Mouse (Mus musculus) thymus, postnatal 14 days (tissue): ENCODE measurements at regions not wholly inside any gene's neighbourhood (a gene's known extent, or its start where the extent isn't known, plus 50 kb on each side); places are given as distances from the start of the nearest gene placed in this dataset.
A peak's percentile ranks its signal among the peaks of the same experiment; 100 is the strongest.

Experiments used
- DNase-seq: peaks from one replicate; pipeline ENCODE4 v3.0.0; 2021

DNA sequence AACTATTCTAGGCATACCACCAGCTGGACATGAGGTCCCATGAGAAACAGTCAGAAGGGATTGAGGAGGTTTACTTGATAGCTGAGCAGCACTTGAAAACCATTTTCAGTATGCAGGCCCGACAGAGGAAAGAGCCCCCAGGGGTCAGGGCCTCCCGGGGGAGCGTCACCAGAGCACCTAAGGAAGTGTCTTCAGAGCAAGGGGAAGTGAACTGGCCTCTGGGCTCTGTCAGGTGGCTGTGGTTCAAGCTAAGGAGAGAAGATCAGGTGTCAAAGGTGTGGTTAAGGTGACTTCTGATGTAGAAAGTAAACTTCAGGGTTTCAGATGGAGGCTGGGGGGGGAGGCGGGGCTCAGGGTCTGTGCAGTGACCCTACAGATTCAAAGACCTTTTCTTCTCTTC, 57.3 kb downstream of the Bhlhe40 start:
- peak; percentile 22 for DNase-seq

DNA sequence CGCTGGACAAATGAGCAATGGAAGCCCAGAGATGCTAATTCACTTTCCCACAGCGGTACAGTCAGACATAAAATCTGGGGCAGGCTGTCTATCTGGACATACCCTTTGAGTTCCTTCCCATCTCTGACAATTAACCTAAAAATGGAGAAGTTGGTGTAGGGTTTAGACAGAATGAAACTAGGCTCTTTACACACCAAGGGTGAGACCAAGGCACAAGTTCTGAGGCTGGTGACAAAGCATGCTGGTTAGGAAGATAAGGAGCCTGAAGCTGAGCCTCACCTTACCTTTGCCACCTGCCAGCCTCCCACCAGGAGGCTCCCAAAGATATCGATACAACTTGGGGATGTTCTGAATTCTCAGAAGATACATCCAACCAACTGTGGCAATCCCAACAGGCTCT, 58.5 kb downstream of the Bhlhe40 start:
- DNase-seq: no peak

DNA sequence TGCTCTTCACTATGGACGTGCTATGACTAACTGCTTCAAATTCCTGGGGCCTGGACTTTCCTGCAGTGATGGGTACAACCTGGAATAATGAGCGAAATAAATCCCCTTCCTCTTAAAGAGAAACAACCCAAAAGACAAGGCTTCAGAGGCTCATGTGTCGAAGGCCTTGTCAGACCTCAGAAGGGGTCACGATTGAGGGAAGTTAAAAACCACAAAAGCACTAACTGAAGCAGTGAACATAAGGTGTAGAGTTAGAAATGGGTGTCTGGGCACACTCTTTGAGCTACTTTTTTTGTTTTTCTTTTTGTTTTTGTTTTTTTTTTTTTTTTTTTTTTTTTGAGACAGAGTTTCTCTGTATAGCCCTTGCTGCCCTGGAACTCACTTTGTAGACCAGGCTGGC, 59.5 kb downstream of the Bhlhe40 start:
- no peak for DNase-seq

DNA sequence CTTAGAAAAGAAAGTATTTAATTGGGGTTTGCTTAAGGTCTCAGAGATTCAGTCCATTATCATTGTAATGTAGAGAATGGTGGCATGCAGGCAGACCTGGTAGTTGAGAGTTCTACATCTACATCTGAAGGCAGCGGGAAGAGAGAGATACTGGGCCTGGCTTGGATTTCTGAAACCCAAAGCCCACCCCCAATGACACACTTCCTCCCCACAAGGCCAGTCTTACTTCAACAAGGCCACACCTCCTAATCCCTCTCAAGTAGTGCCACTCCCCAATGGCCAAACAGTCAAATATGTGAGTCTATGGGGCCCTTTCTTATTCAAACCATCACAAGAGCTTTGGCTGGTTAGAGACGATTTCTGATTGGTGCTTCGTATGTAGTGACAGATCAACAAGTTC, 60.5 kb downstream of the Bhlhe40 start:
- DNase-seq: no peak

DNA sequence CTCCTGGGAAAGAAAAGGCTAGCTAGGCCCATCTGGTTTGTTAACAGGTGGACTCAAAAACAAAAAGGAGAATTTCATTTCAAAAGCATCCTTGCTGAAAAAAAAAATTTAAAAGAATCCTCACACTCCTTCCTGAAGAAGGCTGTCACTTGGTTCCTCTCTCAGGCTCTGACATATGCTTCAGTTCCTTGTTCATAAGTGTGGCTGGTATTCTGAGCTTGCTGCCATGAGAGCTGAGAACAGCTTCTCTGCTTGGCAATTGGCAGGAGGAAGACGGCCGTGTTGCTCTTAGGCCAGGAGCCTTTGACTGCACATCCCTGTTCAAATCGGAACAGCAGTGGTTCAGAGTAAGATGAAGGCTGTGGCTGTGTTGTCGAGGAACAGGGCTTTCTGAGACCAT, 61.1 kb downstream of the Bhlhe40 start:
- no peak for DNase-seq

- DNase-seq: no peak
Measured at GRCm38 (mm10) chr6:108723236-108723635, 59.7 kb upstream of the Arl8b start.

DNA sequence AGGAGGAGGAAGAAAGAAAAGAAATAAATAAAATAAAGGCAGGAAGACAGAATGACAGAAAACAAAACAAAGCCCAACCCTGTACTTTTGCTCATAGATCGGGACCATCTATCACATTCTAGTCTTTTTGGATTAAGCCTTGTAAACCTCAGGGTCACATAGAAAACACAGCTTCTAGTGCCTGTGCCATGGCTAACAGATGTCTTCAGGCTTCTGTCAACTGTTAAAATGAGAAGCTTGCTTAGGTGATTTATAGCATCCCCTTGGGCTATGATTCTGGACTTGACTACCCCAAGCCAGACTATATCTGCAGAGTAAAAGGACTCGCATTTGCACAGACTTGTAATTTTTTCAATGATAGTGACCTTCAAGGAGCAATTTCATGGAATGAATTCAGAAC, 59.1 kb upstream of the Arl8b start:
- no peak for DNase-seq

- DNase-seq: no peak
Measured at GRCm38 (mm10) chr6:108731107-108731630, 51.7 kb upstream of the Arl8b start.
